Mouse (Mus musculus) ES-E14 (cell line): ENCODE measurements at regions not wholly inside any gene's neighbourhood (a gene's known extent, or its start where the extent isn't known, plus 50 kb on each side); places are given as distances from the start of the nearest gene placed in this dataset.

Experiments used
- DNase-seq: peaks from one replicate; pipeline ENCODE4 v3.0.0-alpha.2; 2013; ENCODE audit warnings: low read depth, low spot score
- H3K27ac ChIP-seq: 2 replicates; pipeline ENCODE4 v1.5.1; 2012; ENCODE audit warnings: low read depth, mild to moderate bottlenecking, low read length, moderate library complexity, mixed read lengths; ENCODE audit not compliant: poor library complexity, insufficient read depth, severe bottlenecking
- H3K36me3 ChIP-seq: 2 replicates; pipeline ENCODE4 v1.6.1; 2012; ENCODE audit warnings: mild to moderate bottlenecking, low read length, moderate library complexity, mixed read lengths; ENCODE audit not compliant: control insufficient read depth, poor library complexity, insufficient read depth, severe bottlenecking
- H3K4me1 ChIP-seq, 2 experiments: fragments of 150-350 bp in 1 of 2; sonication (generic) in 1 of 2; 2 replicates each; pipeline ENCODE4 v1.6.1; 2012; ENCODE audit warnings: low read length in 2 of 2, mild to moderate bottlenecking in 1 of 2, mixed read lengths in 1 of 2; ENCODE audit not compliant: control insufficient read depth in 2 of 2, insufficient read depth in 2 of 2, poor library complexity in 1 of 2
- H3K4me3 ChIP-seq, 2 experiments: fragments of 150-350 bp in 1 of 2; sonication (generic) in 1 of 2; 2 replicates each; pipeline ENCODE4 v1.5.1; 2012; ENCODE audit warnings: low read length in 2 of 2, low read depth in 1 of 2, mild to moderate bottlenecking in 1 of 2, mixed read lengths in 1 of 2; ENCODE audit not compliant: insufficient read depth in 1 of 2, poor library complexity in 1 of 2, severe bottlenecking in 1 of 2
- H3K9ac ChIP-seq: 2 replicates; pipeline ENCODE4 v1.6.1; 2012; ENCODE audit warnings: low read depth, mild to moderate bottlenecking, low read length, mixed read lengths; ENCODE audit not compliant: poor library complexity, insufficient read depth, severe bottlenecking
- H3K9me3 ChIP-seq: fragments of 150-350 bp; sonication (generic); 2 replicates; pipeline ENCODE4 v1.6.1; 2012; ENCODE audit warnings: low read depth, mild to moderate bottlenecking, low read length; ENCODE audit not compliant: control insufficient read depth, insufficient read depth
- CHD2 ChIP-seq: IDR thresholded peaks from 2 replicates; pipeline ENCODE4 v1.6.1; 2014; ENCODE audit warnings: mild to moderate bottlenecking, low read depth, low read length, inconsistent platforms
- HCFC1 ChIP-seq: IDR thresholded peaks from 2 replicates; pipeline ENCODE4 v1.6.1; 2012; ENCODE audit warnings: low read length, inconsistent platforms, borderline replicate concordance; ENCODE audit not compliant: insufficient read depth
- MAFK ChIP-seq: IDR thresholded peaks from 2 replicates; pipeline ENCODE4 v1.6.1; 2014; ENCODE audit warnings: mild to moderate bottlenecking, low read depth, low read length, inconsistent platforms; ENCODE audit not compliant: insufficient read depth
- ZC3H11A ChIP-seq: IDR thresholded peaks from 2 replicates; pipeline ENCODE4 v1.6.1; 2012; ENCODE audit warnings: low read depth, mild to moderate bottlenecking, inconsistent platforms, low read length, borderline replicate concordance
- ZNF384 ChIP-seq: IDR thresholded peaks from 2 replicates; pipeline ENCODE4 v1.6.1; 2012; ENCODE audit warnings: low read depth, low read length, inconsistent platforms
- in situ Hi-C, 2 experiments: fragments of 600-800 bp; cut with MboI; formaldehyde crosslinking; loops; one replicate each; pipeline ENCODE4 v1.15.1; 2025; ENCODE audit warnings: low sequenced_read_pairs in 2 of 2, inconsistent platforms in 1 of 2; ENCODE audit not compliant: unreplicated experiment in 2 of 2

GRCm38 (mm10) chr10:9119249-9119648 lies 233.4 kb upstream of the Sash1 start:
- H3K4me1 ChIP-seq, result peaks cover 1 to 2% of the 10 kb centered on the region in 2 experiments; a peak in 1 of 4 replicates
- no peak overlapping the region for H3K27ac ChIP-seq
- no peak for DNase-seq
- H3K36me3 ChIP-seq, result no peaks in the 10 kb centered on the region
- no peaks in the 10 kb centered on the region for H3K9me3 ChIP-seq
- in situ Hi-C loops, result no loop called here
- H3K4me3 ChIP-seq, result no peak overlapping the region
- no peak overlapping the region for H3K9ac ChIP-seq
- TF ChIP-seq MAFK, result no peak
- TF ChIP-seq HCFC1, result no peak
- TF ChIP-seq ZC3H11A, result no peak
- TF ChIP-seq ZNF384, result no peak
- TF ChIP-seq CHD2, result no peak

- DNase-seq, result peak; percentile 13
- TF ChIP-seq HCFC1 (no peak), ZC3H11A (no peak), ZNF384 (peak; percentile 92), CHD2 (no peak)
- Histone ChIP-seq H3K27ac (no peak overlapping the region), H3K4me3 (peak overlapping the region in 1 of 2 experiments; percentile 34; a peak in 2 of 4 replicates), H3K36me3 (no peaks in the 10 kb centered on the region), H3K9ac (no peak overlapping the region), H3K9me3 (no peaks in the 10 kb centered on the region), H3K4me1 (peaks cover 1 to 2% of the 10 kb centered on the region in 2 experiments; a peak in 1 of 4 replicates)
- in situ Hi-C loops, result no loop called here
Measured at GRCm38 (mm10) chr10:9117648-9118551, 232.0 kb upstream of the Sash1 start.

DNA sequence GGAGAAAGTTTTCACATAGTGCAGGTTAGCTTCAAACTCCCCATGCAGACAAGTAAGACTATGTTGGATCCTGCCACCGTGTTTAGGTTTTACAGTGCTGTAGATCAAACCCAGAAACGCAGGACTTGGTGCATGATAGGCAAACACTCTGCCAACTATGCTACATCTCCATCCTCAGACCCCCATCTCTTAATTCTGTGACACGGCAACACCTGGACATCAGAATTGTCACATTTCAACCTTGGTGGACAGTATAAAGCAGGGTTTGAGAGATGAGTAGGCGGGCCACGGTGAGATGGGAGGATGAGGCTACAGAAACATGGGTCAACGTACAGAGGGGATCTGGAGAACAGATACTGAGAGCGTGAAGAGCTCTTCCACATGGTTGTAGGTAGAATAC lies 231.3 kb upstream of the Sash1 start:
- TF ChIP-seq ZC3H11A, result no peak
- TF ChIP-seq ZNF384, result no peak
- TF ChIP-seq MAFK, result no peak
- no peak for TF ChIP-seq CHD2
- TF ChIP-seq HCFC1, result no peak
- in situ Hi-C loops, result no loop called here
- no peak overlapping the region for H3K27ac ChIP-seq
- no peak for DNase-seq
- H3K36me3 ChIP-seq, result no peaks in the 10 kb centered on the region
- peaks cover 1 to 2% of the 10 kb centered on the region in 2 experiments; a peak in 1 of 4 replicates for H3K4me1 ChIP-seq
- H3K4me3 ChIP-seq, result no peak overlapping the region; a peak in 1 of 4 replicates
- H3K9me3 ChIP-seq, result no peaks in the 10 kb centered on the region
- no peak overlapping the region for H3K9ac ChIP-seq

DNA sequence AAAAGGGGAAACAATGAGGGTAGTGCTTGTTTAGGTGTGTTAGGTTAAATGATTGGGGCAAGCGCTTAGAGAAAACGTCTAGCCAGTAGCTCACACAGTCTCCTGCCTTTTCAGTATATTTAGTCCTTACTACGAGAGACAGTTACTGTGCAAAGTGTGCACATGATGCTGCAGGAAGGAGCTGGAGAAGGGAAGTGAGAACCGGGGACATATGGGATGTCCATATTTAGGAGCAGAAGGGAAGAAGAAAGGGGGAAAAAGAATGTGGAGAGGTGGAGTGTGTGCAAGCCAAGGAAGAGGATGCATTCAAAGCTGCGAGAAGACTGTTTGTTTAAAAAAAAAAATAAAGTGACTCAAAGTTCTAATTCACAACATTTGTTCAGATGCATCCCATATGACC lies 227.8 kb upstream of the Sash1 start:
- no peak for DNase-seq

More for the DNA sequence above, 227.8 kb upstream of the Sash1 start:
- Histone ChIP-seq H3K27ac (no peak overlapping the region), H3K4me1 (peaks cover 1 to 2% of the 10 kb centered on the region in 2 experiments; a peak in 1 of 4 replicates), H3K9me3 (no peaks in the 10 kb centered on the region), H3K4me3 (no peak overlapping the region), H3K9ac (no peak overlapping the region), H3K36me3 (no peaks in the 10 kb centered on the region)
- in situ Hi-C loops, result no loop called here
- TF ChIP-seq MAFK, result no peak
- no peak for TF ChIP-seq ZC3H11A
- TF ChIP-seq CHD2, result no peak
- no peak for TF ChIP-seq HCFC1
- TF ChIP-seq ZNF384, result no peak
